Mouse (Mus musculus): Measurements from ENCODE around the gene Cd5l. TPM values are rescaled to one million over a fixed set of nuclear protein-coding genes. Genes with fewer than 3 reads are reported as not detected.
"Not testable (repeated sequence)": the region's sequence is repeated elsewhere in the genome, so short reads cannot be mapped to it uniquely, and the experiment has no call there.

The Cd5l gene
- polyA plus RNA-seq (2016; fragmentation: Nextera tagmentation; extraction: Ambion mirVana): 0.26 TPM in 1 of 2 replicates, not detected in the other

- no peaks in the 10 kb centered on the region for H3K9me3 ChIP-seq (replicated peaks)
- no peaks in the 10 kb centered on the region for H3K27me3 ChIP-seq
- no peaks in the 10 kb centered on the region for H3K36me3 ChIP-seq
- no peaks in the 10 kb centered on the region for H3K4me1 ChIP-seq
- H3K9ac ChIP-seq: no peak within 1 kb of the TSS
- no peak within 1 kb of the TSS for H3K27ac ChIP-seq
- no peak within 1 kb of the TSS for H3K4me2 ChIP-seq (replicated peaks)
- ATAC-seq (ENCODE audit: low FRiP score): no peak
- H3K4me3 ChIP-seq: no peak within 1 kb of the TSS
Measured at GRCm38 (mm10) chr3:87357581-87357980, at the start of gene Cd5l. Gene Cd5l (plus strand): TSS chr3:87357881.

- Histone ChIP-seq H3K4me3 (no peak overlapping the region), H3K4me1 (no peaks in the 10 kb centered on the region), H3K9me3 (replicated peaks) (no peaks in the 10 kb centered on the region), H3K36me3 (no peaks in the 10 kb centered on the region), H3K27ac (no peak overlapping the region), H3K9ac (no peak overlapping the region), H3K27me3 (no peaks in the 10 kb centered on the region), H3K4me2 (replicated peaks) (no peak overlapping the region)
- 79% methylated on average over 2 of the region's 2 CpGs for WGBS
- no peak for ATAC-seq (ENCODE audit: low FRiP score)
Measured at GRCm38 (mm10) chr3:87309922-87310321, 47.8 kb upstream of the Cd5l start.

GRCm38 (mm10) chr3:87322557-87322956, 35.1 kb upstream of the Cd5l start:
- H3K27ac ChIP-seq: no peak overlapping the region
- no peak overlapping the region for H3K9ac ChIP-seq
- H3K27me3 ChIP-seq: no peaks in the 10 kb centered on the region
- H3K4me2 ChIP-seq (replicated peaks): no peak overlapping the region
- WGBS: 58% methylated on average over 4 of the region's 4 CpGs
- H3K9me3 ChIP-seq (replicated peaks): no peaks in the 10 kb centered on the region
- H3K36me3 ChIP-seq: no peaks in the 10 kb centered on the region
- no peak for ATAC-seq (ENCODE audit: low FRiP score)
- no peak overlapping the region for H3K4me3 ChIP-seq
- no peaks in the 10 kb centered on the region for H3K4me1 ChIP-seq

- Histone ChIP-seq H3K36me3 (no peaks in the 10 kb centered on the region), H3K27me3 (no peaks in the 10 kb centered on the region), H3K9me3 (replicated peaks) (no peaks in the 10 kb centered on the region), H3K9ac (no peak overlapping the region), H3K4me1 (no peaks in the 10 kb centered on the region), H3K4me2 (replicated peaks) (no peak overlapping the region), H3K27ac (no peak overlapping the region), H3K4me3 (no peak overlapping the region)
- WGBS: 8% methylated on average over 3 of the region's 3 CpGs
- no peak for ATAC-seq (ENCODE audit: low FRiP score)
Measured at GRCm38 (mm10) chr3:87323778-87324177, 33.9 kb upstream of the Cd5l start.

- no peak overlapping the region for H3K4me3 ChIP-seq
- no peak overlapping the region for H3K9ac ChIP-seq
- no peaks in the 10 kb centered on the region for H3K36me3 ChIP-seq
- H3K27ac ChIP-seq: no peak overlapping the region
- no peak for ATAC-seq (ENCODE audit: low FRiP score)
- no peak overlapping the region for H3K4me2 ChIP-seq (replicated peaks)
- no peaks in the 10 kb centered on the region for H3K9me3 ChIP-seq (replicated peaks)
- WGBS: 85% methylated on average over 5 of the region's 5 CpGs
- no peaks in the 10 kb centered on the region for H3K4me1 ChIP-seq
- no peaks in the 10 kb centered on the region for H3K27me3 ChIP-seq
Measured at GRCm38 (mm10) chr3:87337899-87338298, 19.8 kb upstream of the Cd5l start.

GRCm38 (mm10) chr3:87350992-87351391, 6.7 kb upstream of the Cd5l start:
- not testable (repeated sequence) for H3K9ac ChIP-seq; H3K4me2 ChIP-seq (replicated peaks); H3K27ac ChIP-seq; ATAC-seq (ENCODE audit: low FRiP score); H3K4me3 ChIP-seq; H3K4me1 ChIP-seq; H3K27me3 ChIP-seq; H3K36me3 ChIP-seq; H3K9me3 ChIP-seq (replicated peaks)
- 80% methylated on average over 2 of the region's 2 CpGs for WGBS

- H3K4me3 ChIP-seq: no peak overlapping the region
- ATAC-seq (ENCODE audit: low FRiP score): no peak
- H3K27me3 ChIP-seq: no peaks in the 10 kb centered on the region
- no peaks in the 10 kb centered on the region for H3K9me3 ChIP-seq (replicated peaks)
- no peak overlapping the region for H3K27ac ChIP-seq
- H3K36me3 ChIP-seq: no peaks in the 10 kb centered on the region
- H3K4me2 ChIP-seq (replicated peaks): no peak overlapping the region
- no peaks in the 10 kb centered on the region for H3K4me1 ChIP-seq
- no peak overlapping the region for H3K9ac ChIP-seq
Measured at GRCm38 (mm10) chr3:87359215-87359614, 1.5 kb downstream of the Cd5l start.

- Histone ChIP-seq H3K27ac (no peak overlapping the region), H3K27me3 (no peaks in the 10 kb centered on the region), H3K4me2 (replicated peaks) (no peak overlapping the region), H3K9me3 (replicated peaks) (no peaks in the 10 kb centered on the region), H3K9ac (no peak overlapping the region), H3K36me3 (no peaks in the 10 kb centered on the region), H3K4me1 (no peaks in the 10 kb centered on the region), H3K4me3 (no peak overlapping the region)
- 87% methylated on average over 6 of the region's 6 CpGs for WGBS
- no peak for ATAC-seq (ENCODE audit: low FRiP score)
Measured at GRCm38 (mm10) chr3:87360466-87360865, 2.8 kb downstream of the Cd5l start.

- no peak overlapping the region for H3K27ac ChIP-seq
- no peaks in the 10 kb centered on the region for H3K9me3 ChIP-seq (replicated peaks)
- no peaks in the 10 kb centered on the region for H3K27me3 ChIP-seq
- ATAC-seq (ENCODE audit: low FRiP score): no peak
- no peaks in the 10 kb centered on the region for H3K36me3 ChIP-seq
- no peaks in the 10 kb centered on the region for H3K4me1 ChIP-seq
- H3K9ac ChIP-seq: no peak overlapping the region
- H3K4me3 ChIP-seq: no peak overlapping the region
- no peak overlapping the region for H3K4me2 ChIP-seq (replicated peaks)
- WGBS: 87% methylated on average over 14 of the region's 14 CpGs
Measured at GRCm38 (mm10) chr3:87365691-87366090, 8.0 kb downstream of the Cd5l start.

GRCm38 (mm10) chr3:87367511-87367910, 9.8 kb downstream of the Cd5l start:
- no peaks in the 10 kb centered on the region for H3K36me3 ChIP-seq
- ATAC-seq (ENCODE audit: low FRiP score): no peak

GRCm38 (mm10) chr3:87369181-87369580, 11.5 kb downstream of the Cd5l start:
- Histone ChIP-seq H3K4me3 (no peak overlapping the region), H3K4me2 (replicated peaks) (no peak overlapping the region), H3K9me3 (replicated peaks) (no peaks in the 10 kb centered on the region), H3K27me3 (no peaks in the 10 kb centered on the region), H3K27ac (no peak overlapping the region), H3K9ac (no peak overlapping the region), H3K4me1 (no peaks in the 10 kb centered on the region), H3K36me3 (no peaks in the 10 kb centered on the region)
- no peak for ATAC-seq (ENCODE audit: low FRiP score)
- WGBS: 81% methylated on average over 5 of the region's 5 CpGs

More at GRCm38 (mm10) chr3:87367511-87367910, 9.8 kb downstream of the Cd5l start:
- Histone ChIP-seq H3K27me3 (no peaks in the 10 kb centered on the region), H3K27ac (no peak overlapping the region), H3K9ac (no peak overlapping the region), H3K4me3 (no peak overlapping the region), H3K4me2 (replicated peaks) (no peak overlapping the region), H3K4me1 (no peaks in the 10 kb centered on the region), H3K9me3 (replicated peaks) (no peaks in the 10 kb centered on the region)
- WGBS: 84% methylated on average over 10 of the region's 10 CpGs

- no peaks in the 10 kb centered on the region for H3K27me3 ChIP-seq
- whole genome bisulfite sequencing: 86% methylated on average over 18 of the region's 18 CpGs
- no peak within 1 kb of the TSS for H3K9ac ChIP-seq
- no peak within 1 kb of the TSS for H3K27ac ChIP-seq
- no peak for ATAC-seq (ENCODE audit: low FRiP score)
- H3K9me3 ChIP-seq (replicated peaks): no peaks in the 10 kb centered on the region
- H3K4me2 ChIP-seq (replicated peaks): no peak within 1 kb of the TSS
- no peak within 1 kb of the TSS for H3K4me3 ChIP-seq
- no peaks in the 10 kb centered on the region for H3K36me3 ChIP-seq
- H3K4me1 ChIP-seq: no peaks in the 10 kb centered on the region
Measured at GRCm38 (mm10) chr3:87376195-87377165, 18.8 kb downstream of the Cd5l start, which contains the start of gene Fcrl1. Gene Fcrl1 (plus strand): TSS chr3:87376387.

- Histone ChIP-seq H3K27me3 (no peaks in the 10 kb centered on the region), H3K4me3 (no peak overlapping the region)
Measured at GRCm38 (mm10) chr3:87377228-87377627, 19.5 kb downstream of the Cd5l start.

More at GRCm38 (mm10) chr3:87377228-87377627, 19.5 kb downstream of the Cd5l start:
- Histone ChIP-seq H3K9me3 (replicated peaks) (no peaks in the 10 kb centered on the region), H3K27ac (no peak overlapping the region), H3K36me3 (no peaks in the 10 kb centered on the region), H3K4me1 (no peaks in the 10 kb centered on the region), H3K4me2 (replicated peaks) (no peak overlapping the region), H3K9ac (no peak overlapping the region)
- WGBS: 71% methylated on average over 3 of the region's 3 CpGs
- no peak for ATAC-seq (ENCODE audit: low FRiP score)
